Comparison of ENCODE assay signal across 8 mouse cellular contexts in genomic region chr17:88753472-88753857, GRCm38 (mm10). TPM values are rescaled to one million over a fixed set of nuclear protein-coding genes. Genes with fewer than 3 reads are reported as not detected.
A peak's percentile ranks its signal among the peaks of the same experiment; 100 is the strongest.
DNase-seq lines count a peak whose midpoint lies in the region; ATAC-seq lines count a peak whose summit lies in the region.

No protein-coding gene starts in this region.

- H3K27me3 ChIP-seq in forebrain, embryonic 13.5 days, result peaks cover 37% of the 10 kb centered on the region
- H3K27me3 ChIP-seq in forebrain, embryonic 11.5 days (ENCODE audit: control insufficient read depth, insufficient read depth, low read length), result peaks cover 33% of the 10 kb centered on the region
- H3K27me3 ChIP-seq in megakaryocyte, embryonic 14.5 days (replicated peaks), result no peaks in the 10 kb centered on the region
- no peaks in the 10 kb centered on the region for H3K27me3 ChIP-seq in liver, embryonic 15.5 days

- 0 out of 2 replicates have a peak overlapping the region, but pooled peaks have one; percentile 30 for H3K9ac ChIP-seq in forebrain, embryonic 13.5 days
- no peak overlapping the region for H3K9ac ChIP-seq in forebrain, embryonic 11.5 days (ENCODE audit: low read length)
- H3K9ac ChIP-seq in liver, embryonic 15.5 days, result no peak overlapping the region

- peaks cover 48% of the 10 kb centered on the region for H3K4me1 ChIP-seq in forebrain, embryonic 13.5 days
- peaks cover 12% of the 10 kb centered on the region; the same call in 1 of the 2 replicates for H3K4me1 ChIP-seq in forebrain, embryonic 11.5 days (replicated peaks; ENCODE audit: control insufficient read depth, insufficient read depth, low read length)
- no peaks in the 10 kb centered on the region for H3K4me1 ChIP-seq in megakaryocyte, embryonic 14.5 days
- no peaks in the 10 kb centered on the region for H3K4me1 ChIP-seq in liver, embryonic 15.5 days (replicated peaks)

- no peak overlapping the region for H3K4me3 ChIP-seq in forebrain, embryonic 13.5 days
- H3K4me3 ChIP-seq in forebrain, embryonic 11.5 days (ENCODE audit: low read depth, low read length), result no peak overlapping the region
- peak overlapping the region; percentile 10 for H3K4me3 ChIP-seq in megakaryocyte, embryonic 14.5 days (replicated peaks)
- no peak overlapping the region for H3K4me3 ChIP-seq in liver, embryonic 15.5 days (replicated peaks)

- H3K9me3 ChIP-seq in forebrain, embryonic 13.5 days (replicated peaks), result no peaks in the 10 kb centered on the region
- H3K9me3 ChIP-seq in forebrain, embryonic 11.5 days (ENCODE audit: control insufficient read depth, low read length), result no peaks in the 10 kb centered on the region
- H3K9me3 ChIP-seq in megakaryocyte, embryonic 14.5 days, result no peaks in the 10 kb centered on the region
- no peaks in the 10 kb centered on the region for H3K9me3 ChIP-seq in liver, embryonic 15.5 days (replicated peaks)

- no peak for DNase-seq in forebrain, embryonic 11.5 days (ENCODE audit: low spot score)
- no peak for DNase-seq in left cerebral cortex, adult 11 months (ENCODE audit: low spot score)
- DNase-seq in thymus, postnatal 14 days, result no peak
- DNase-seq in layer of hippocampus, postnatal 14 days (ENCODE audit: low spot score in 2 of 2), result no peak

- peak; percentile 7; the same call in 1 of the 2 replicates for ATAC-seq in forebrain, embryonic 13.5 days
- no peak for ATAC-seq in forebrain, embryonic 11.5 days (replicated peaks; ENCODE audit: low FRiP score)
- no peak for ATAC-seq in megakaryocyte, adult 5-6 weeks (ENCODE audit: poor library complexity, severe bottlenecking)
- ATAC-seq in liver, embryonic 15.5 days (ENCODE audit: insufficient read depth), result no peak

- H3K27ac ChIP-seq in forebrain, embryonic 13.5 days, result no peak overlapping the region
- no peak overlapping the region for H3K27ac ChIP-seq in forebrain, embryonic 11.5 days (ENCODE audit: low read depth, low read length)
- no peak overlapping the region for H3K27ac ChIP-seq in liver, embryonic 15.5 days (replicated peaks)

- no peaks in the 10 kb centered on the region for H3K36me3 ChIP-seq in forebrain, embryonic 13.5 days (ENCODE audit: poor library complexity, severe bottlenecking)
- no peaks in the 10 kb centered on the region for H3K36me3 ChIP-seq in forebrain, embryonic 11.5 days (ENCODE audit: control insufficient read depth, insufficient read depth, low read length)
- H3K36me3 ChIP-seq in megakaryocyte, embryonic 14.5 days (replicated peaks; ENCODE audit: low read length), result no peaks in the 10 kb centered on the region
- no peaks in the 10 kb centered on the region for H3K36me3 ChIP-seq in liver, embryonic 15.5 days (replicated peaks)

- 58% methylated on average over 12 of the region's 12 CpGs for WGBS in forebrain, embryonic 13.5 days
- 57% methylated on average over 12 of the region's 12 CpGs for WGBS in forebrain, embryonic 11.5 days
- WGBS in liver, embryonic 15.5 days (ENCODE audit: insufficient replicate concordance), result 36% methylated on average over 12 of the region's 12 CpGs

- peak overlapping the region; percentile 40 for H3K4me2 ChIP-seq in forebrain, embryonic 13.5 days
- no peak overlapping the region for H3K4me2 ChIP-seq in forebrain, embryonic 11.5 days (ENCODE audit: low read depth, low read length, severe bottlenecking)
- 0 out of 2 replicates have a peak overlapping the region, but pooled peaks have one; percentile 2 for H3K4me2 ChIP-seq in liver, embryonic 15.5 days

RNA-seq across cellular contexts. Expression of gene Lhcgr, which starts 38.3 kb away (rescaled TPM):
- 0.42 and 0.49 TPM in 2 replicates for polyA plus RNA-seq in forebrain, embryonic 13.5 days (2015; fragmentation: Nextera tagmentation; extraction: Ambion mirVana)
- 0.16 and 0.20 TPM in 2 replicates for polyA plus RNA-seq in forebrain, embryonic 11.5 days (2014; fragmentation: Nextera tagmentation; extraction: Ambion mirVana)
- not detected in 2 replicates for polyA plus RNA-seq in megakaryocyte, embryonic 14.5 days (2012; ENCODE audit: insufficient read depth, low replicate concordance)
- not detected in 2 replicates for total RNA-seq in megakaryocyte, adult 5-6 weeks (2015)
- total RNA-seq in megakaryocyte, adult 5-6 weeks (2017), result not detected in 2 replicates
- not detected in 2 replicates for polyA plus RNA-seq in liver, embryonic 15.5 days (2015; fragmentation: Nextera tagmentation; extraction: Ambion mirVana)
- total RNA-seq in layer of hippocampus, postnatal 14 days (2021), result under 1 TPM; 0.23 to 0.29 TPM
